Mouse (Mus musculus) kidney, postnatal 14 days (tissue): ENCODE data around the gene Ring1.

Source experiments
- DNase-seq: peaks from one replicate; pipeline ENCODE4 v3.0.0; 2022; ENCODE audit warnings: mixed read lengths

Gene Ring1

GRCm38 (mm10) chr17:34024317-34024821, at the start of gene Ring1:
Gene Ring1 (minus strand): TSS chr17:34024680.
- peak; percentile 90 for DNase-seq

DNA sequence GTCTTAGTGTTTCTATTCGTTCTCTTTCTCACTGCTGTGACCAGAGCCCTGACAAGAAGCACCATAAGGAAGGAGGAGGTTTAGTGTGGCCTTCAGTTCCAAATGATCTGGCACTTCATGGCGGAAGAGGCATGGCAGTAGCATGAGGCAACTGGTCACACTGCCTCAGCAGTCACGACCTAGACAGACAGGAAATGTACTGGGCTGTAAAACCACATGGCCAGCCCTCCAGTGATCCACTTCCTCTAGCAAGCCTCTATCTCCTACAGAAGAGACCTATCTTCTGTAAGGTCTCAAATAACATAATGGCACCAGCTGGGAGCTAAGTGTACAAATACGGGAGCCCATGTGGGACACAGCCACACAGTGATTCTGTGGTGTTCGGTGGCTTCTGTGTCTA, 47.6 kb upstream of the Ring1 start:
- DNase-seq = no peak

DNA sequence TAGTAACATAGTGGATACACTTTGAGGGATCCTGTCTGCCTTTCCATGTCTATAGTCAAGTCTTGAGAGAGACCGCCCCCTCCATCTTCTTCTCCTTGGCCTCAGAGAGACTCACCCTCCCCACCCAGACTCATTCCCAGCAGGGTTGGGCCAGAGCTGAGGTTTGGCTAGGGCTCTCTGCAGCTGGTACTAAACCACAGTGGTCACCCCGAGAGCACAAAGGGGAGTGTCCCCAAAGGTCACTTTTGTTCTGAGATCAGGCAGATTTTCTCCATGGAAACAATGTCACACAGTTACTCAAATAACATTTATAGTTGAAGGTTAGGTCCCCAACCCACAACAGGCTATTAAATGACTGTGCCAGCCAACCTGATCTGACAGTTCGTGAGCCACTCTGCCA, 44.4 kb upstream of the Ring1 start:
- no peak for DNase-seq

- no peak for DNase-seq
Observed at GRCm38 (mm10) chr17:34057224-34057623, 32.7 kb upstream of the Ring1 start.

GRCm38 (mm10) chr17:34047404-34048050, 23.0 kb upstream of the Ring1 start:
- DNase-seq = no peak

- DNase-seq = no peak
Observed at GRCm38 (mm10) chr17:34045941-34046340, 21.5 kb upstream of the Ring1 start.

- DNase-seq = peak; percentile 39
Observed at GRCm38 (mm10) chr17:34039562-34040450, 15.3 kb upstream of the Ring1 start.

DNA sequence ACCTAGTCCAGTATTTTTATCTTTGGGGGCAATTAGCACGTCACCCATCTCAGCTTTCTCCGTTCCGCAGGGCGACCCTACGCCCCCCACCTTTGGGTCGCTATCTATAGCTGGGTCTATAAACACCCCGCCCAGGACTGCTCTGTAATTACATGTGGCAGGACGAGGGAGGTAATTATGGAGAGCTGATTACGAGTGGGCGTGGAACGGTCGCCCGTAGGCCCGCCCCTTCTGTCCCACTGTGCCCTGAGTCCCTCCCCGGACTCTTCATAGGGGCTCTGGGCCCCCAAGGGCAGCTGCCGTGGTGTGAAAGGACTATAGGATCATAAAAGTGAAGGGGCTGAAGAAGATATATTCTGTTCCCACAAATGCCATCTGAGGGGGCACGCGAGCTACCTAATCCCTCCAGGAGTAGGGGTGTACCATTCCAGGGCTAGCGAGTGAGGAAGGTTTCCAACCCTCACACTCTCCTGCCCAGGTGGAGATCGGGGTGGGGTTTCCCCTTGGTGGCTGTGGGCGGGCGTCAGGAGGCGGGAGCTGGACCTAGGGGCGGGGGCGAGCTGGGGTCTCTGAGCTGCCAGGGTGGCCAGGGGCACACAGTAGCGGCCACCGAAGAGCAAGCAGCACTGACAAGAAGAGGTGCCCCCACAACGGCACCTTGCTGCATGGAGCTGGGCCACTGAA, 14.5 kb upstream of the Ring1 start, which contains the start of gene Col11a2:
Col11a2 (plus strand) TSS at position 560 of the 684 bp plus-strand sequence.
- peak; percentile 22 for DNase-seq

DNA sequence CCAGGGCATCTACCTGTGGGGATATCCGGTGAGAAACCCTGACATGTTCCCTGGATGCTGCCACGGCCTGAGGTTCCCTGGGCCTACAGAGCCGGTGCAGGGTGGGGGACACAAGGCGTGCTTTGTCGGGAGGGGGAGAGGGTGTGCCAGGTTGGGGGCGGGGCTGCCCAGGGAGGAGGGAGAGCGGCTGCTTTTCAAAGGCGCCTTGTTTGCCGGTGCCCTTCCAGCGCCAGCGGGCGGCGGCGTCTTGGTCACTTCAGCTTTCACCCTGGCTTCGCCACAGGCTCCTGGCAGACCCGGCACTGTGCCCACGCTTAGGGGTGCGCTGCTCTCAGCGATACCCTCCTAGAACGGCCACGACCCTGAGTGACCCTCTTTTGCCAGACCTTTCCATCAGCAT, 14.0 kb upstream of the Ring1 start:
- peak; percentile 19 for DNase-seq

DNA sequence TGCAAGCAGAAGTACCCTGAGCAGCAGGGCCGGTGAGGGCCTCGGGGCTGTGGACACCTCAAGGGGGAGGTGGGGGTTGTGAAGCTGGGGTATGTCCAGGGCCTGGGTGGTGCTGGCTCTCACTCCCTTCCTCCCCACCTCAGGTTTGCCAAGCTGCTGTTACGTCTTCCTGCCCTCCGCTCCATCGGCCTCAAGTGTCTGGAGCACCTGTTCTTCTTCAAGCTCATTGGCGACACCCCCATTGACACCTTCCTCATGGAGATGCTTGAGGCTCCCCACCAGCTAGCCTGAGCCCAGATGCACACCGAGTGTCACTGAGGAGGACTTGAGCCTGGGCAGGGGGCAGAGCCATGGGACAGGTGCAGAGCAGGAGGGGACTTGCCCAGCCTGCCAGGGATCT, 12.8 kb upstream of the Ring1 start:
- DNase-seq = no peak

DNA sequence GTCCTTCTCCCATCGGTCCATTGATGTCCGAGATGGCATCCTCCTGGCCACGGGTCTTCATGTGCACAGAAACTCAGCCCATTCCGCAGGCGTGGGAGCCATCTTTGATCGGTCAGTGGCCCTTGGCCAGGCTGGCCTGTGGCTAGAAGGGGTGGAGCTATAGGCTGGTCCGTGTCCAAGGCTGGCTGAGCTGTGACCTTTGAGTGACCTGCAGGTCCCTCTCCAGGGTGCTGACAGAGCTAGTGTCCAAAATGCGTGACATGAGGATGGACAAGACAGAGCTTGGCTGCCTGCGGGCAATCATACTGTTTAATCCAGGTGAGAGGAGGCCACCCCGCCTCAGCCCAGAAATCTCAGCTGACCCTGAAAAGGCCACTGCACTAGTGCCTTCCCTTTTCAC, 12.2 kb upstream of the Ring1 start:
- DNase-seq = peak; percentile 44

GRCm38 (mm10) chr17:34035517-34035916, 11.0 kb upstream of the Ring1 start:
- no peak for DNase-seq

GRCm38 (mm10) chr17:34034064-34034463, 9.6 kb upstream of the Ring1 start:
- peak; percentile 58 for DNase-seq

DNA sequence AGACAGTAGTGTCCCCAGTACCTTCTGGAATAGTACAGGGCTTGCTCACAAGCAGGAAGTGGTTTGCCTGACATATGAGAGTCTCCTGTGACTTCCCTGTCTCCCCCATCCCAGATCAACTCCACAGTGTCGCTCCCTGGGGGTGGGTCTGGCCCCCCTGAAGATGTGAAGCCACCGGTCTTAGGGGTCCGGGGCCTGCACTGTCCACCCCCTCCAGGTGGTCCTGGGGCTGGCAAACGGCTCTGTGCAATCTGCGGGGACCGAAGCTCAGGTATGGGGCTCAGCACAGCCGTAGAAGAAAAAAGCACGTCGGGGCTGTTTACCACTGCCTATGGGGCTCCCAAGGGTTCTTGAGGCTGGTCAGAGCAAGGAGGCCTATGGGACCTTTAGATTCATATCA, 9.0 kb upstream of the Ring1 start:
- no peak for DNase-seq

DNA sequence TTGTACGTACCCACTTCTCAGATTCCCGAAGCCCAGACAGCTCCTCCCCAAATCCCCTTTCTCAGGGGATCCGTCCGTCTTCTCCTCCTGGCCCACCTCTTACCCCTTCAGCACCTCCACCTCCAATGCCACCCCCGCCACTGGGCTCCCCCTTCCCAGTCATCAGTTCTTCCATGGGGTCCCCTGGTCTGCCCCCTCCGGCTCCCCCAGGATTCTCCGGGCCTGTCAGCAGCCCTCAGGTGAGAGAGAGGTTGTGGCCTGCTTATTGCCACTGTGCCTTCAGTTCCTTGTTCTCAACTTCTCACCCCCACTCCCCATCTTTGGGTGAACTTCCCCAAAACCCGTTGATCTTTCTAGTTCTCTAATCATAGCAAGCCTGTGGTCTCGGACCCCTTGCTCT, 8.3 kb upstream of the Ring1 start:
- DNase-seq = peak; percentile 21

GRCm38 (mm10) chr17:34032174-34032632, 7.7 kb upstream of the Ring1 start:
- peak; percentile 86 for DNase-seq

- DNase-seq = peak; percentile 99
Observed at GRCm38 (mm10) chr17:34031465-34032173, 7.1 kb upstream of the Ring1 start, which contains the start of the genes Slc39a7 and Rxrb. Gene Slc39a7 (minus strand): TSS chr17:34031682. Gene Rxrb (plus strand): TSS chr17:34031812.

GRCm38 (mm10) chr17:34030861-34031326, 6.4 kb upstream of the Ring1 start:
- no peak for DNase-seq

GRCm38 (mm10) chr17:34029890-34030595, 5.6 kb upstream of the Ring1 start:
- no peak for DNase-seq

DNA sequence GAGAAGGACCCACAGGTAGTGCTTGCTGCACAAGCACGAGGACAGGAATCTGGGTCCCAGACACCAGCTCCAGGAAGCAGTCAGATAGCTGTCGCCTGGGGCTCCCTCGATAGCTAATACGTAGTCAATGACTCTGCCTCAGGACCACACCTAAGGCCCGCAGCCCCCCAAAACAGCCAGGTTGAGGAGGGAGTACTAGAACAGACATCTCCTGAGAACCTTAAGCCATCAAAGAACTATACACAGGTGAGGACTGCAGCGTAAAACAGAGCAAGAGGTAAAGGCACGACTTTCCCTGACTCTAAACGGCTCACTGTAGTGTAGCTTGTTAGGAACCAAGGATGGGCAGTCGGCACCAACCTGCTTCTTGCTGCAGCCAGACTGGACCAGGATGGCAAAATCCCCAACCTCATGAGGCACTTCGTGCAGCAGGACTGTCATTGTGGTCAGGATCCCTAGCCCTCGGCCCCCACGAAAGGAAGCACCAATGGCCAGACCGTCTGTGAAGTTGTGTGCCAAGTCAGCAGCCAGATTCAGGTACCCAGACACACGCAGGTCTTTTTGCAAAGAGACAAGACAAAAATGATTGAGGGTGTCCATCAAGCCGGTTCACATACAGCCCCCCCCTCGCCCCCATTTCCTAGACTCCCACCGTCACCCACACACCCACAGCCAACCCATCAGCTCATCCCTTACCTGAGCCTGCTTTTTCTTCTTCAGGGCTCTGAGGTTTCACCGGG, 4.8 kb upstream of the Ring1 start:
- DNase-seq = no peak
